Mouse (Mus musculus) lung, postnatal 0 days (tissue): ENCODE results near the gene Trim30a. TPM values are rescaled to one million over a fixed set of nuclear protein-coding genes. Genes with fewer than 3 reads are reported as not detected.
"Not testable (repeated sequence)": the region's sequence is repeated elsewhere in the genome, so short reads cannot be mapped to it uniquely, and the experiment has no call there.

Experiments
- ATAC-seq: fragments of 200-750 bp; cut with Nextera tagmentation; 2 replicates; pipeline ENCODE4 v1.8.0; 2017; ENCODE audit warnings: moderate library complexity
- DNase-seq: peaks from one replicate; pipeline ENCODE4 v3.0.0-alpha.2; 2016; ENCODE audit warnings: low spot score
- H3K27ac ChIP-seq: fragments of 300-500 bp; sonication (generic); 2 replicates; pipeline ENCODE4 v1.5.1; 2014; ENCODE audit warnings: antibody characterized with exemption, mild to moderate bottlenecking, low read length, mixed read lengths
- H3K27me3 ChIP-seq: fragments of 300-500 bp; sonication (generic); replicated peaks from 2 replicates; pipeline ENCODE4 v1.6.1; 2014; ENCODE audit warnings: low read length, mixed read lengths; ENCODE audit not compliant: insufficient read depth
- H3K36me3 ChIP-seq: fragments of 300-500 bp; sonication (generic); 2 replicates; pipeline ENCODE4 v1.6.1; 2014; ENCODE audit warnings: low read length, mixed read lengths; ENCODE audit not compliant: insufficient read depth
- H3K4me1 ChIP-seq: fragments of 300-500 bp; sonication (generic); 2 replicates; pipeline ENCODE4 v1.6.1; 2014; ENCODE audit warnings: antibody characterized with exemption, low read depth, low read length, mixed read lengths; ENCODE audit not compliant: insufficient read depth
- H3K4me2 ChIP-seq: fragments of 300-500 bp; sonication (generic); replicated peaks from 2 replicates; pipeline ENCODE4 v1.6.1; 2014; ENCODE audit warnings: low read depth, mild to moderate bottlenecking, low read length, moderate library complexity, mixed read lengths
- H3K4me3 ChIP-seq: fragments of 300-500 bp; sonication (generic); 2 replicates; pipeline ENCODE4 v1.5.1; 2014; ENCODE audit warnings: low read depth, low read length
- H3K9ac ChIP-seq: fragments of 300-500 bp; sonication (generic); replicated peaks from 2 replicates; pipeline ENCODE4 v1.6.1; 2014; ENCODE audit warnings: low read depth, mild to moderate bottlenecking
- H3K9me3 ChIP-seq: fragments of 300-500 bp; sonication (generic); 2 replicates; pipeline ENCODE4 v1.6.1; 2016; ENCODE audit warnings: low read length, mixed read lengths
- CTCF ChIP-seq: IDR thresholded peaks from 2 replicates; pipeline ENCODE4 v1.5.1; 2016; ENCODE audit warnings: antibody characterized with exemption, mild to moderate bottlenecking
- EP300 ChIP-seq: IDR thresholded peaks from 2 replicates; pipeline ENCODE4 v1.6.1; 2016; ENCODE audit warnings: antibody characterized with exemption, mild to moderate bottlenecking, control low read depth
- WGBS: fragments of 180-500 bp; shearing (Covaris S2); extraction: QIAGEN DNeasy Blood & Tissue Kit; methylation state at CpG from one replicate; pipeline ENCODE4 v1.1.7; 2014; 5-methylcytosine and 5-hydroxymethylcytosine counted together
- polyA plus RNA-seq: library from polyadenylated mRNA; unstranded; fragments of >200 nt; fragmentation: Nextera tagmentation; extraction: Ambion mirVana; gene quantifications from 2 replicates; pipeline ENCODE4 v1.2.1, GENCODE M21; 2015

Trim30a gene
- polyA plus RNA-seq: 5.2 and 5.3 TPM in 2 replicates

- Histone ChIP-seq H3K4me3 (0 out of 2 replicates have a peak within 1 kb of the TSS, but pooled peaks have one; percentile 6), H3K27ac (peak within 1 kb of the TSS; percentile 11), H3K9me3 (no peaks in the 10 kb centered on the region), H3K27me3 (no peaks in the 10 kb centered on the region), H3K4me1 (no peaks in the 10 kb centered on the region), H3K9ac (no peak within 1 kb of the TSS), H3K36me3 (no peaks in the 10 kb centered on the region), H3K4me2 (peak within 1 kb of the TSS; percentile 34)
- DNase-seq (peak; percentile 73), ATAC-seq (peak; percentile 94)
- TF ChIP-seq CTCF (peak; percentile 59), EP300 (no peak)
- WGBS: 43% methylated on average over 3 of the region's 3 CpGs
Observed at GRCm38 (mm10) chr7:104465065-104465744, at the start of gene Trim30a. Gene Trim30a, minus strand, starts transcription at chr7:104465193.

- not testable (repeated sequence) for H3K4me3 ChIP-seq, H3K27ac ChIP-seq, H3K27me3 ChIP-seq, H3K9ac ChIP-seq, H3K4me1 ChIP-seq, H3K9me3 ChIP-seq, H3K36me3 ChIP-seq
- H3K4me2 ChIP-seq: peak within 1 kb of the TSS; percentile 33; the same call in 1 of the 2 replicates
- ATAC-seq (peak; percentile 80), DNase-seq (peak; percentile 40)
- TF ChIP-seq CTCF: peak; percentile 50
Observed at GRCm38 (mm10) chr7:104507421-104508065, 42.5 kb upstream of the Trim30a start, which contains the start of gene Trim30d. Gene Trim30d, minus strand, starts transcription at chr7:104507849.

- TF ChIP-seq CTCF (no peak), EP300 (no peak)
Observed at GRCm38 (mm10) chr7:104501589-104502371, 36.8 kb upstream of the Trim30a start.

GRCm38 (mm10) chr7:104501186-104501585 is 36.2 kb upstream of the Trim30a start:
- WGBS: 42% methylated on average over 6 of the region's 6 CpGs
- H3K36me3 ChIP-seq, H3K27ac ChIP-seq: not testable (repeated sequence)

More at GRCm38 (mm10) chr7:104501589-104502371, 36.8 kb upstream of the Trim30a start:
- ATAC-seq (peak; percentile 91), DNase-seq (peak; percentile 21)
- Histone ChIP-seq H3K4me1 (no peaks in the 10 kb centered on the region), H3K9ac (0 out of 2 replicates have a peak overlapping the region, but pooled peaks have one; percentile 19), H3K4me3 (peak overlapping the region; percentile 43), H3K27me3 (no peaks in the 10 kb centered on the region), H3K4me2 (peak overlapping the region; percentile 62), H3K9me3 (no peaks in the 10 kb centered on the region), H3K36me3 (no peaks in the 10 kb centered on the region), H3K27ac (no peak overlapping the region)
- WGBS: 3% methylated on average over 39 of the region's 59 CpGs

DNA sequence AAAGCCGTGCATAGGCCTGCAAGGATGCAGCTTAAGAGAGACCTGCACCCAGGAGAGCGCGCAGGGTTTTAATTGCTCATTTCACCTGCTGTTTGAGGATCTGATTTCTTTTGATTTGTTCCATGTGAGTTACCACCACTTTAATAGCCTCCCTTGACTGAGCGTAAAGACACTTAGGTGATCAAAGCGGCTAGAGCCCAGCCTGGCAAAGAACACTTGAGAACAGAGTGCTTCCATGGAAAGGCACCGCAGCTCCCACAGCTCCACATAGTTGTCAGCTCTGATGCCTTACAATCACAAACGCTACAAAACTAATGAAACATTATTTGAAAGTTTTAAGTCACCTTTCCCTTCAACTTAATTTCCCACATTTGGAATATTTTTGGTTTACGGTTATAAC is 34.5 kb upstream of the Trim30a start:
- H3K27ac ChIP-seq, H3K4me2 ChIP-seq, DNase-seq, H3K4me3 ChIP-seq, H3K9ac ChIP-seq, ATAC-seq, H3K27me3 ChIP-seq, H3K9me3 ChIP-seq, H3K4me1 ChIP-seq, H3K36me3 ChIP-seq: not testable (repeated sequence)
- 52% methylated on average over 6 of the region's 8 CpGs for WGBS

More at GRCm38 (mm10) chr7:104501186-104501585, 36.2 kb upstream of the Trim30a start:
- H3K4me2 ChIP-seq, H3K4me3 ChIP-seq, H3K27me3 ChIP-seq, H3K4me1 ChIP-seq, DNase-seq, H3K9ac ChIP-seq, H3K9me3 ChIP-seq: not testable (repeated sequence)
- peak; percentile 54; the same call in 1 of the 2 replicates for ATAC-seq
